Mouse (Mus musculus) MEL (cell line): ENCODE measurements around the gene Nf2.

ENCODE experiments used
- CTCF ChIP-seq, 3 experiments: IDR thresholded peaks in 2 of 3; conservative IDR thresholded peaks in 1 of 3; 2 replicates each; pipeline ENCODE4 v1.5.1; 2011 to 2012; ENCODE audit warnings: low read length in 3 of 3, low read depth in 2 of 3, mild to moderate bottlenecking in 2 of 3, improper control_type of control experiment in 1 of 3, inconsistent platforms in 1 of 3, mixed read lengths in 1 of 3, moderate library complexity in 1 of 3; ENCODE audit not compliant: control insufficient read depth in 1 of 3, insufficient read depth in 1 of 3, poor library complexity in 1 of 3, severe bottlenecking in 1 of 3
- EP300 ChIP-seq, 2 experiments: IDR thresholded peaks; 2 replicates each; pipeline ENCODE4 v1.6.1; 2011; ENCODE audit warnings: improper control_type of control experiment in 2 of 2, low read length in 2 of 2, low read depth in 1 of 2, mild to moderate bottlenecking in 1 of 2
- GABPA ChIP-seq: IDR thresholded peaks from 2 replicates; pipeline ENCODE4 v1.6.1; 2012; ENCODE audit warnings: low read depth, mild to moderate bottlenecking, inconsistent platforms, low read length, improper control_type of control experiment, moderate library complexity
- MYB ChIP-seq: IDR thresholded peaks from 2 replicates; pipeline ENCODE4 v1.6.1; 2011; ENCODE audit warnings: mild to moderate bottlenecking, low read depth, low read length, improper control_type of control experiment
- NELFE ChIP-seq: IDR thresholded peaks from 2 replicates; pipeline ENCODE4 v1.6.1; 2011; ENCODE audit warnings: low read depth, low read length, improper control_type of control experiment
- POLR2A ChIP-seq, 2 experiments: IDR thresholded peaks; 2 replicates each; pipeline ENCODE4 v1.6.1; 2011 to 2012; ENCODE audit warnings: low read length in 2 of 2, mild to moderate bottlenecking in 2 of 2, control low read depth in 1 of 2, improper control_type of control experiment in 1 of 2, low read depth in 1 of 2, moderate library complexity in 1 of 2; ENCODE audit not compliant: control insufficient read depth in 1 of 2, insufficient read depth in 1 of 2, poor library complexity in 1 of 2
- POLR2AphosphoS2 ChIP-seq: IDR thresholded peaks from 2 replicates; pipeline ENCODE4 v1.6.1; 2011; ENCODE audit warnings: low read length, improper control_type of control experiment
- TAL1 ChIP-seq: IDR thresholded peaks from 2 replicates; pipeline ENCODE4 v1.6.1; 2012; ENCODE audit warnings: mild to moderate bottlenecking, inconsistent platforms, low read length, moderate library complexity, mixed read lengths
- ZC3H11A ChIP-seq: IDR thresholded peaks from 2 replicates; pipeline ENCODE4 v1.6.1; 2012; ENCODE audit warnings: low read depth, mild to moderate bottlenecking, inconsistent platforms, low read length, improper control_type of control experiment

GRCm38 (mm10) chr11:4831066-4831465, 18.3 kb downstream of the Nf2 start:
- peak; percentile 53 for TF ChIP-seq MYB
- TF ChIP-seq CTCF (IDR thresholded peaks at IDR 0.05 in 2 of 3, conservative IDR thresholded peaks at IDR 0.05 in 1 of 3; ENCODE audit: control insufficient read depth in 1 of 3, insufficient read depth in 1 of 3, low read depth in 2 of 3, low read length in 3 of 3, poor library complexity in 1 of 3, severe bottlenecking in 1 of 3) = no peak
- TF ChIP-seq NELFE = no peak
- no peak for TF ChIP-seq GABPA
- TF ChIP-seq ZC3H11A = no peak
- no peak for TF ChIP-seq POLR2AphosphoS2
- TF ChIP-seq POLR2A (IDR thresholded peaks at IDR 0.05; ENCODE audit: control insufficient read depth in 1 of 2, insufficient read depth in 1 of 2, low read depth in 1 of 2, low read length in 2 of 2, poor library complexity in 1 of 2) = no peak
- TF ChIP-seq EP300 (IDR thresholded peaks at IDR 0.05; ENCODE audit: low read depth in 1 of 2, low read length in 2 of 2) = peak; percentile 63 to 76
- no peak for TF ChIP-seq TAL1
